Mouse (Mus musculus) lung, embryonic 14.5 days (tissue): ENCODE results near the gene Olfr270. TPM values are rescaled to one million over a fixed set of nuclear protein-coding genes. Genes with fewer than 3 reads are reported as not detected.

Experiments
- ATAC-seq: fragments of 200-750 bp; cut with Nextera tagmentation; 2 replicates; pipeline ENCODE4 v1.8.0; 2017; ENCODE audit warnings: mild to moderate bottlenecking, moderate TSS enrichment, moderate library complexity; ENCODE audit not compliant: insufficient read depth
- DNase-seq: peaks from one replicate; pipeline ENCODE4 v3.0.0-alpha.2; 2015
- H3K27ac ChIP-seq: fragments of 300-500 bp; sonication (generic); 2 replicates; pipeline ENCODE4 v1.5.1; 2014; ENCODE audit warnings: low read depth, mild to moderate bottlenecking, moderate library complexity
- H3K27me3 ChIP-seq: fragments of 300-500 bp; sonication (generic); 2 replicates; pipeline ENCODE4 v1.6.1; 2014; ENCODE audit warnings: low read length, control low read depth; ENCODE audit not compliant: insufficient read depth
- H3K36me3 ChIP-seq: fragments of 300-500 bp; sonication (generic); 2 replicates; pipeline ENCODE4 v1.6.1; 2014; ENCODE audit warnings: control low read depth; ENCODE audit not compliant: insufficient read depth
- H3K4me1 ChIP-seq: fragments of 300-500 bp; sonication (generic); 2 replicates; pipeline ENCODE4 v1.6.1; 2014; ENCODE audit warnings: antibody characterized with exemption, control low read depth; ENCODE audit not compliant: insufficient read depth
- H3K4me2 ChIP-seq: fragments of 300-500 bp; sonication (generic); 2 replicates; pipeline ENCODE4 v1.6.1; 2014; ENCODE audit warnings: mild to moderate bottlenecking
- H3K4me3 ChIP-seq: fragments of 300-500 bp; sonication (generic); 2 replicates; pipeline ENCODE4 v1.5.1; 2014; ENCODE audit warnings: low read depth, low read length
- H3K9ac ChIP-seq: fragments of 300-500 bp; sonication (generic); 2 replicates; pipeline ENCODE4 v1.6.1; 2014
- H3K9me3 ChIP-seq: fragments of 300-500 bp; sonication (generic); 2 replicates; pipeline ENCODE4 v1.6.1; 2016; ENCODE audit warnings: low read depth, low read length, control low read depth
- CTCF ChIP-seq: IDR thresholded peaks from 2 replicates; pipeline ENCODE4 v1.5.1; 2016; ENCODE audit warnings: antibody characterized with exemption, low read depth
- WGBS: fragments of 180-500 bp; shearing (Covaris S2); extraction: QIAGEN DNeasy Blood & Tissue Kit; methylation state at CpG from one replicate; pipeline ENCODE4 v1.1.7; 2014; 5-methylcytosine and 5-hydroxymethylcytosine counted together
- polyA plus RNA-seq: library from polyadenylated mRNA; unstranded; fragments of >200 nt; fragmentation: Nextera tagmentation; extraction: Ambion mirVana; gene quantifications from 2 replicates; pipeline ENCODE4 v1.2.1, GENCODE M21; 2014

Olfr270 gene
- polyA plus RNA-seq, 1 experiment from 2014 or later: not detected

DNA sequence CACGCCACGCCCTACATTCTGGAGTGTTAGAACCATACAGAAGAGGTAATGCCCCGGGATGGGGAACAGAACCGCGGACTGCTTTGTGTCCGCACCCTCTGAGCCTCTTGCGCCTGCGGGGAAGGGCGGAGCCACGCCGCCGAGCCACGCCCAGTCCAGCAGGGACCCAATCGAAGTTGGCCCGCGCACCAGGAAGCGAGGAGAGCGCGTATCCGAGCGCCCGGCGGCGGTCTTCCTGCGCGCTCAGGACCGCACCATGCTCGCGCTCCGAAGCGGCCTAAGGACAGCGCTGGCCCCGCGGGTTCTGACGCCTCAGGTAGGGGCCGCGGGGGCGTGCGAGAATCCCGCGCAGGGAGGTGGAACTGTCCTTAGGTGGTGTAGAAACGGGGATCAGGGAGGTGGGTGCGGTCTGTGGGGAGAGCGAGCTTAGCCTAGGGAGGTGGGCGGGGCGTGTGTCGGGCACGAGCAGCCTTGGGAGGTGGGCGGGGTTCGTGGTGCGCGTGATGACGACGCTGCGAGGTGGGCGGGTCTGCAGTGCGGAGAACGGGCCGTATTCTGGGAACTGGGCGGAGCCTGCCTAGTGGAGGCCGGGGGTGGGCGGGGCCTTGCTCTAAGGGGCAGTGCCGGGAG lies 47.5 kb downstream of the Olfr270 start, which contains the start of gene Nipsnap3b:
TSS of gene Nipsnap3b (plus strand) at position 149 of the 630 bp plus-strand sequence.
- WGBS: under 1% methylated on average over 63 of the region's 63 CpGs
- Histone ChIP-seq H3K9me3 (no peaks in the 10 kb centered on the region; the same call in 1 of the 2 replicates), H3K4me1 (no peaks in the 10 kb centered on the region; the same call in 1 of the 2 replicates), H3K27ac (peak within 1 kb of the TSS; percentile 73), H3K27me3 (no peaks in the 10 kb centered on the region), H3K9ac (peak within 1 kb of the TSS; percentile 68), H3K36me3 (peaks cover 12% of the 10 kb centered on the region), H3K4me3 (peak within 1 kb of the TSS; percentile 70), H3K4me2 (peak within 1 kb of the TSS; percentile 77)
- peak; percentile 98 for DNase-seq
- ATAC-seq: peak; percentile 96
- no peak for TF ChIP-seq CTCF

GRCm38 (mm10) chr4:53014421-53014820 lies 50.1 kb downstream of the Olfr270 start:
- peaks cover 29% of the 10 kb centered on the region for H3K36me3 ChIP-seq
- no peak overlapping the region for H3K9ac ChIP-seq
- DNase-seq (no peak), ATAC-seq (no peak)
- H3K4me3 ChIP-seq: no peak overlapping the region
- H3K4me2 ChIP-seq: no peak overlapping the region
- TF ChIP-seq CTCF: no peak
- H3K27me3 ChIP-seq: no peaks in the 10 kb centered on the region
- 89% methylated on average over 7 of the region's 7 CpGs for WGBS
- no peak overlapping the region for H3K27ac ChIP-seq
- no peaks in the 10 kb centered on the region; the same call in 1 of the 2 replicates for H3K4me1 ChIP-seq
- no peaks in the 10 kb centered on the region; the same call in 1 of the 2 replicates for H3K9me3 ChIP-seq

GRCm38 (mm10) chr4:53015024-53015423 lies 50.7 kb downstream of the Olfr270 start:
- Histone ChIP-seq H3K4me2 (no peak overlapping the region), H3K9ac (no peak overlapping the region), H3K27me3 (no peaks in the 10 kb centered on the region), H3K4me3 (no peak overlapping the region), H3K9me3 (no peaks in the 10 kb centered on the region; the same call in 1 of the 2 replicates), H3K36me3 (peaks cover 35% of the 10 kb centered on the region), H3K4me1 (no peaks in the 10 kb centered on the region; the same call in 1 of the 2 replicates), H3K27ac (no peak overlapping the region)
- TF ChIP-seq CTCF: no peak
- DNase-seq (no peak), ATAC-seq (no peak)
- 95% methylated on average over 3 of the region's 3 CpGs for WGBS

GRCm38 (mm10) chr4:53018392-53018791 lies 54.0 kb downstream of the Olfr270 start:
- no peak overlapping the region for H3K9ac ChIP-seq
- H3K27ac ChIP-seq: no peak overlapping the region
- no peaks in the 10 kb centered on the region for H3K4me1 ChIP-seq
- no peak overlapping the region for H3K4me2 ChIP-seq
- TF ChIP-seq CTCF: no peak
- WGBS: 86% methylated on average over 1 of the region's 1 CpGs
- H3K36me3 ChIP-seq: peaks cover 58% of the 10 kb centered on the region
- no peak overlapping the region for H3K4me3 ChIP-seq
- DNase-seq: no peak
- H3K27me3 ChIP-seq: no peaks in the 10 kb centered on the region
- no peak for ATAC-seq
- no peaks in the 10 kb centered on the region; the same call in 1 of the 2 replicates for H3K9me3 ChIP-seq

Other genes with a start within 250 kb of the Olfr270 start
- not detected in 2 replicates for gene Olfr275, start 149.9 kb upstream of the Olfr270 start, polyA plus RNA-seq
- not detected in 2 replicates for gene Olfr273, start 105.3 kb upstream of the Olfr270 start, polyA plus RNA-seq
- not detected in 2 replicates for gene Olfr272, start 45.4 kb upstream of the Olfr270 start, polyA plus RNA-seq
- not detected in 2 replicates for gene Nipsnap3a, start 24.7 kb downstream of the Olfr270 start, polyA plus RNA-seq
- 73.4 and 79.9 TPM in 2 replicates for gene Nipsnap3b, start 47.3 kb downstream of the Olfr270 start, polyA plus RNA-seq
- gene Abca1, start 195.3 kb downstream of the Olfr270 start, polyA plus RNA-seq: 13.6 and 14.3 TPM in 2 replicates